Mouse (Mus musculus) left cerebral cortex, adult 9 months (tissue): ENCODE measurements around the gene Terf2.

Experiments used
- DNase-seq, 2 experiments: peaks; one replicate each; pipeline ENCODE4 v3.0.0; 2022; ENCODE audit warnings: low spot score in 2 of 2

Gene Terf2

DNA sequence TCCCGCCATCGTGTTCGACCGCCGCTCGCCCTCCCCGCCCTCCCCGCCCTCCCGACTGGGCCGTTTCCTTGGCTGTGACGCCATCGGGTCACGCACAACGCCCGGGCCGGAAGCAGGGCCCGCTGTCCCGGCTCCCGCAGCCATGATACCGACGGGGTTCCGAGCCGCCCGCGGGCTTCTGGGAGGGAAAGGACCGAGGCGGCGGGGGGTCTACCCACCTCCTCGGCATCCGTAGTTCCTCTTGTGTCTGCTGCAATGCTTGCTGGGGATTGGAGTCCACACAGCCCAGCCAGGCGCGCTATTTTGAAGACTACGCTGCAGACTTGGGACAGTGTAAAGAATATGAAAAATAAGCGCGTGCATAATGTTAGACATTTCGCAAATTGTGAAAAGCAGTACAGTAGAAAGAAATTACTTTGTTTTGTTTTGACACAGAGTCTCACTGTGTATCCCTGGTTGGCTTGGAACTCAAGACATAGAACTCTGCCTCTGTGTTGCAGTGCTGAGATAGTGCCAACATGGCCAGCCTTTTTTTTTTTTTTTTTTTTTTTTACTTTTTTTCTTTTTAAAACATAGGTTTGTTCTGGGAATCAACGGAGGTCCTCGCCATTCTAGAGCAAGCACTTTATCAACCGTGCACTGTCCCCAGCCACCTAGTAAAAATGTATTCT is at the start of gene Terf2:
Gene Terf2, minus strand, starts transcription at position 182 of the 671 bp plus-strand sequence.
- peak; percentile 85 to 95 for DNase-seq

GRCm38 (mm10) chr8:107143501-107143900 is 47.2 kb upstream of the Terf2 start:
- no peak for DNase-seq

GRCm38 (mm10) chr8:107142539-107142938 is 46.2 kb upstream of the Terf2 start:
- DNase-seq, result no peak

GRCm38 (mm10) chr8:107139704-107140470 is 43.5 kb upstream of the Terf2 start:
- peak in 1 of 2 experiments; percentile 17 for DNase-seq

DNA sequence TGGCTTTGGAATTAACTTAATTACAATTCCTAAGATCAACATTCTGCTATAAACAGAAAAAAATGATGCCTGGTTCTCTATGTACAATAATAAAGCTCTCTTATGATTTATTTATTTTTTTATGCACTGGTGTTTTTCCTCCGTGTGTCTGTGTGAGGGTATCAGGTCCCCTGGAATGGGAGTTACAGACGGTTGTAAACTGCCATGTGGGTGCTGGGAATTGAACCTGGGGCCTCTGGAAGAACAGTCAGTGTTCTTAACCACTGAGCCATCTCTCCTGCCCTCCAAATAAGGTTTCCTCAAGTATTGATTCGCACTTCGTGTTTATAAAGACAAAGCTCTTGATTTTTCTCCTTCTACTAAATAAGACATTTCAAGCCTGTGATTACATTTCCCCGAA is 42.0 kb upstream of the Terf2 start:
- DNase-seq, result no peak

DNA sequence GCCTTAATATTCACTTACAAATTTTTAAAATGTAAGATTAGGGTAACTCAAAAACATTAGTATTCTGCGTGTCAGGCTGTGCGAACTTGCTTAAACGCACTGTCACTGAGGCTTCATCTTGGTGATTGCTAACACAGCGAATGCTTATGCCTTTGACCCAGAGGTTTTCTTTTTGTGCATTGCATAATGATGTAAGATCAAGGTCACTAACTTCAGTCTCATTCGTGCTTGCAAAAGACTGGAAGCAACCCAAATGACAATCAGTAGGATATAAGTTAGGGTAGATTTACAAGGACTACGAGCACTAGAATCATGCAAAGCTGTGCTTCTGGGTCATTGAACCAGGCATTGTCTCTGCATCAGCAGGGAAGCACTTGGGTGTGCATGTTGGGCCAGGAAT is 41.2 kb upstream of the Terf2 start:
- DNase-seq, result no peak

- no peak for DNase-seq
Observed at GRCm38 (mm10) chr8:107136003-107136612, 39.8 kb upstream of the Terf2 start.

DNA sequence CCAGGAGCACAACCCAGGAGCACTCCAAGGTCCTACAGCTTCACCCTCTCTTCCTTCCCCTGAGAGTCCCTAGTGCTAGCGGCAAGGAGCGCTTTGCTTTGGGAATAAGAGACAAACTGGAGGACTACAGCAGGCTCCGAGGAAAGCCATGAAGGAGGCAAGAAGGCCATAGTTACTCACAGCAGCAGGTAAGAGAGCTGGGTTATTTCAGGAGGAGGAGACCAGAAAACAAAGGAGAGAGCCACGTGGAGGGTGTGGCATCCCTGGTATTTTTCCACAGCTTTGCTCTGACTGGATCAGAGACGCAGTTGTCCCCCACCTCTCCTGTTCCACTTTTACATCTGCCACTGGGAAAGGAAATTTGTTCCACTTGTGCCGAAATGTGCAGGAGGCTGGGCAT is 37.5 kb upstream of the Terf2 start:
- DNase-seq, result no peak

DNA sequence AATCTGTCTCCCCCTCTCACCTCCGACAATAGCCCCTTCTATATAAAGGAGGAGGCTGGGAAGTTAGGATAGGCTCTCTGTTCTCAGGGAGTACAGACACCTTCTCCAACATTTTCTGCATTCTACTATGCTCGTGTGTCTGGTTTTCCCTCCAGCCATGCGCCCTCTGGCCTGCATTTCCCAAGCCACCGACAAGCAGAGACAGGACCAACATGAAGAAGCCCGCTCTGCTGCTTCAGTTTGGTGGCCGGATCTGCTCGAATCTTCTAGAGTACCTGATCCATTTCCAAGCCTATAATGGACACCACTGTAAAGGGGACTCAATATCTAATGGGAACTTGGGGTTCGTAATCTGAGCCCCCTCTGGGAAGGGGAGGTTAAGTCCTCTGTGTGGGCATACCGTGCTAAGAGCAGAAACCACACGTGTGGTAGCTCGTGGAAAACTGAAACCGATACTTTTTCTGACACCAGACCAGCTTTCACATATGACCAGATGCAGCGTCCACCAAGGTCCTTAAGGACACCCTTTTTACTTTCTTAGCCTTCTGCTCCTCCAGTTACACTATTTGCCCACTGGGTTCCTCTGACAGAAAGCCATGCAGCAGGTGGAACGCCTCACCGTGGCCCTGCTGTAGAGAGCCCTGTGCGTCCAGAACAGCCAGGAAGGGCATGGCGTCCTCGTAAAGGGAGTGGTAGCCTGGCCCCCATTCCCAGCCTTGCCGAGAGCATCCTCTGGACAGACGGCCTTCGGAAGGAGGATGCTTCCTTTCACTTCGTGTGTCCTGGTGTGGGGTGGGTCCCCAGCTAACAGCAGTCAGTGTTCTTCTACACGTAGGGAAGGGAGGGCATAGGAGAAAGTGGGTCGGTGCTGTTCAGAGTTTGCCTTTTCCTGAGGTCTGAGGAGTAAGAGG is 36.5 kb upstream of the Terf2 start:
- no peak for DNase-seq

DNA sequence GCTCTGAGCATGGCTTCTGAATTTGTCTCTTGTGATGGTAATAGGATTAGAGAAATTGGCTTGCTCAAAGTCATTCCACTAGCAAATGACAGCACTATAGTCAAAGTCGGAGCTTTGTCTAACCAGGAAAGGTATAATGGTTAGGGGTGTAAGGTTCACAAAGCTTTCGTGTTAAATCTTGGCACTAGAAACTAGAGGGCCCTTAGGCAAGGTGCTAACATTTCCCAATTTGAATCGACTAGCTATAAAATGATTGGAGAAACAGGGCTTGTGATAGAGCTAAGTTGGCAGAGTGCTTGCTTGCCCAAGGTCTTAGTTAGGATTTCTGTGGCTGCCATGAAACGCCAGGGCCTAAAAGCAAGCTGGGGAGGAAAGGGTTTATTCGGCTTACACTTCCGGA is 33.7 kb upstream of the Terf2 start:
- no peak for DNase-seq

DNA sequence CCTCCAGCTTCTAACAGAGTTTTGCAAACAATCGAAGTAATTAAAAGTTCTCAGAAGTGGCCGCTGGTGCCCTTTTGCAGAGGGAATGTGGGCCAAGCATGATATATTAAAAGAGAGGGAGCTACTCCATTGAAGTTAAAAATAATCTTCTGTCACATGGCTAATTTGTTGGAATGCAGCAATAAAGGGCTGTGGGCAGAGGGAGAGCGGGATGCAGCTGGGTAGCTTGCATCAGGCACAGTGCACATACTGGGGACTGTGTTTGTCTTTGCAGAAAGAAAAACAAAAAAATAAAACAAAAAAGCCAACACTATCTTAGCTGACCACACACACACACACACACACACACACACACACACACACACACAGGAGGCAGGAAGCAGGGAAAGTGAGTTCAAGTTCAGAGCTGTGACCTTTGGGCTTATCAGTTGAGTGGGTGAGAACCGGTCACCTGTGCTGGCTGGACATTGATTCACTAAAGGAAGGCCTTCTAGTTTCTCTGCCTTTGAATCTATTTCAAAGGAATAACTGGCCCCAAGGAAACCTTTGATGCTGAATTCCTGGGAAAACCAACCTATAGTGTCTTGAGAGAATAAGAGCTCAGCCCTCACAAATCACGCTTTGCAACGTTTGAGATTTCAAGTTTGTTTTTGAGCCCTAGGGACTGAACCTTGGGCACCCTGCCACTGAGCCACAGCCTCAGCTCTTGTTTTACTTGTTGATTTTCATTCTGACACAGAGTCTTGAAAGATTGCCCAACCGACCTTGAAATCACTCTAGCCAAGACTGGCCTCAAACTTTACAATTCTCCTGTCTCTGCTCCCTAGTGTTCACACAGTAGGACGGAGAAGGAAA is 33.1 kb upstream of the Terf2 start:
- DNase-seq, result no peak

DNA sequence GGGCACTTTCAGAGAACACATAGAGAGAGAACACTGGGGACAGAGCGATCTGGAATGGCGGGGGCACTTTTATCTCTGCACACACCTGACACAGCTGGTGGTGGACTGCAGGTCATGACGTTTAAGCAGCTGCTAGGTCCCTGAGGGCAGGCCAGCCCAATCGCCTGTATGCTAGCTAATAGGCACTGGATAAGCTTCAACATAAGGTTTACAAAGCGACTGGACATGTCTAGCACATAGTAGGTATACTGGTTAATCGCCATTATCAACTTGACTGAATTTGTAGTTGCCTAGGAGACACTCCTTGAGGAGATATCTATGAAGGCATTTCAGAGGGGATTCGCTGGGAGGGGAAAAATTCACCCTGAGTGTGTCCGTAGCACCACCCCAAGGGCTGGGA is 28.0 kb upstream of the Terf2 start:
- no peak for DNase-seq

- no peak for DNase-seq
Observed at GRCm38 (mm10) chr8:107123063-107123614, 26.8 kb upstream of the Terf2 start.

GRCm38 (mm10) chr8:107121681-107122291 is 25.4 kb upstream of the Terf2 start:
- no peak for DNase-seq

- DNase-seq, result no peak
Observed at GRCm38 (mm10) chr8:107120806-107121205, 24.5 kb upstream of the Terf2 start.

- DNase-seq, result peak in 1 of 2 experiments; percentile 24
Observed at GRCm38 (mm10) chr8:107119412-107119811, 23.1 kb upstream of the Terf2 start.

- DNase-seq, result no peak
Observed at GRCm38 (mm10) chr8:107118803-107119233, 22.5 kb upstream of the Terf2 start.

DNA sequence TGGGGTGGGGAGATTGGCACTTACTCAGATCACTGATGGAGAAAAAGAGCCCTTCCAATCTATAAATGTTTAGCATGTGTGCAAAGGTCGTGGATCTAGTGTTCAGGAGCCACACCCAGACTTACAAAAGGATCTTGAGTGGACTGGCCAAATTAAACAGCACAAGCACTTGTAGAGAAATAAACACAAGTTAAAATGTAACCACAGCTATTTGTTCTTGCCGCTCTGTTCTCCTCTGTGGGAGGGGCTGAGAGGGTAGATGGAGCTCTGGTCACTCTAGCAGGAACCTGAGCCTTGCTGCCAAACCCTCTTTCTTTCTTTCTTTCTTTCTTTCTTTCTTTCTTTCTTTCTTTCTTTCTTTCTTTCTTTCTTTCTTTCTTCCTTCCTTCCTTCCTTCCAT is 20.7 kb upstream of the Terf2 start:
- no peak for DNase-seq

DNA sequence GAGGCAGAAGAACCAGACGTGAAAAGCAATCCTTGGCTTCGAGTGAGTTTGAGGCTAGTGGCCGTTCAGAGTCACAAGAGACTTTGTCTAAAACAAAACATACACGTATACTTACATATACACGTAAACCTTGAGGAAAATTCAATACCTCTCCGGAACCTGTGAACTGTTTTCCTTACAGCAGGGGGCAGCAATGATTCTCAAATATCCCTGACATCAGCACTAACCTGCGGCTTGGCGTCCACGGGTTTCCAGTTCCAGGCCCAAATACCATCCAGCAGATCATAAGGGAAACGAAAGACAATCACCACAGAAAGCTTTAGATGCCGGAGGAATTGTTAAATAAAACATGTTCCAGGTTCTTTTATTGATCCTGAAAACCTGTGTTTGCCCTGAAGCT is 19.7 kb upstream of the Terf2 start:
- peak in 1 of 2 experiments; percentile 93 for DNase-seq

DNA sequence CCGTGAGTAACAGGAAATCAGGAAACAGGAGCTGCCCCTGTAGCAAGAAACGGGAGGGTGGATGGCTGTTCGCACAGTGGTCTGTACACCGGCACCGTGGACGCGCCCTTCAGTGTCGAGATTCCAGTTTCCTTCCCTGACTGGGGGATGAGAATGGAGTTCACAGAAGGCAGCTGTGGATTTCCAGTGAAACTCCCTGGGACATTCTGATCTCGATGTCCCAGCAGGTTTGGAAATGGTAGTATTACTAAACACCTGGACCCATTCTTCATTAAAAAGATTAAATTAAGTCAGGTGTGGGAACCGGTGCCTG is 18.6 kb upstream of the Terf2 start:
- DNase-seq, result no peak
